Mouse (Mus musculus): ENCODE results near the gene Clic4. TPM values are rescaled to one million over a fixed set of nuclear protein-coding genes. Genes with fewer than 3 reads are reported as not detected.

The Clic4 gene
- polyA plus RNA-seq, 1 experiment from 2014 or later, result 146 TPM

DNA sequence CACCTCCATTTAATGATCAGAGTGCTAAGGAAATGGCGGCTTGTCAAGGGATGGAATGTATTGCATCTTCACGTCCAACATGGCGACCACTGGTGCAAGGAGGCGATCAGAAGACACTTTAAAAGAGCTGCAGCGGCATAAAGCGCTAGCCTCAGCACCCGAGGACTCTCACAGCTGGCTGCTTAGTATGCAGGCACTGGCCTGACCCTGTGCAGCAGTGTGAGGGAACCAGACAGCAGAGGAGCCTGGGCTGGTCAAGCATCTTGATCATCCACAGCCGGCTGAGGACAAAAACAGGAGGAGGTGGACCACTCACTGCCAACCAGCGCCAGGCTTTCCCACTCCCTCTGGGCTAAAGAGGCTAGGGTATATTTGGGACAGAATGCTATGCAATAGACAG, 48.8 kb downstream of the Clic4 start:
- peaks cover 62% of the 10 kb centered on the region for H3K36me3 ChIP-seq (ENCODE audit: poor library complexity, severe bottlenecking)
- H3K9me3 ChIP-seq (replicated peaks), result no peaks in the 10 kb centered on the region
- H3K4me1 ChIP-seq, result peaks cover 15% of the 10 kb centered on the region
- WGBS, result 82% methylated on average over 9 of the region's 9 CpGs
- no peak overlapping the region for H3K4me2 ChIP-seq
- ATAC-seq, result no peak
- no peak overlapping the region for H3K4me3 ChIP-seq
- no peak overlapping the region for H3K9ac ChIP-seq
- H3K27me3 ChIP-seq, result no peaks in the 10 kb centered on the region
- peak overlapping the region; percentile 7; the same call in 1 of the 2 replicates for H3K27ac ChIP-seq

DNA sequence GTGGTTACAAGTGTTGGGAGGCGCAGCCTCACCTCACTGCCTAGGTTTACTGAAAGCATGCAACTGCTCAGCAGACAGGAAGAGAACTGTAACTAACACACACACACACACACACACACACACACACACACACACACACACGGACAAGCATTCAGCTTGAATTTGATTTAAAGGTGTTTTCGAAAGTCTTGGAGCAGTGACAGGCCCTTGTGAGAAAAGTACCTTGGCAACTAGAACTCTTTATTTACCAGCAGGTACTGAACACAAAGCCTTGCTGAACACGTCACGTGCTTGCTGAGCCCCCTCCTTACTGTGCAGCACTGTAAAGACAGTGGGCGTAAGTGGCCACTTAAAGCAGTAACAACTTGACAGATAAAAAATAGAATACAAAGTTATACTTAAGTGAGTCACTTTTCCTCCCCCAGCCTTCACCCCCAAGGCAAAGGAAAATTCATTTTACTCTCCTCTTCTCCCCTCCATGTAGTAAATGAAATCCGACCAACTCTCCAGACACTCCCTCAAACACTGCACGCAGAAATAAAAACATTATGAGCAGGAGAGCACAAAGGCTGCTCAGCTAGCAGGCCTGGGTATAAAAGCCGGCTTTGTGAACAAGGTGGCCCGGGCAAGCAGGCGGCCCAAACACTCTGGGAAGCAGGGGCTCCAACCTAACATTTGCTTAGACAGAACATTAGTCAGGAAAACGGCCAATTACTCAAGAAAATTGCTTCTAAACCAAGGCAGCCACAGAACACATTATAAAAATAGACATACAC, 50.8 kb downstream of the Clic4 start:
- H3K9ac ChIP-seq, result no peak overlapping the region
- no peak overlapping the region for H3K27ac ChIP-seq
- WGBS, result 72% methylated on average over 12 of the region's 12 CpGs
- H3K27me3 ChIP-seq, result no peaks in the 10 kb centered on the region
- H3K36me3 ChIP-seq (ENCODE audit: poor library complexity, severe bottlenecking), result peaks cover 81% of the 10 kb centered on the region
- H3K9me3 ChIP-seq (replicated peaks), result no peaks in the 10 kb centered on the region
- ATAC-seq, result no peak
- H3K4me2 ChIP-seq, result no peak overlapping the region
- H3K4me3 ChIP-seq, result no peak overlapping the region
- H3K4me1 ChIP-seq, result peaks cover 15% of the 10 kb centered on the region

DNA sequence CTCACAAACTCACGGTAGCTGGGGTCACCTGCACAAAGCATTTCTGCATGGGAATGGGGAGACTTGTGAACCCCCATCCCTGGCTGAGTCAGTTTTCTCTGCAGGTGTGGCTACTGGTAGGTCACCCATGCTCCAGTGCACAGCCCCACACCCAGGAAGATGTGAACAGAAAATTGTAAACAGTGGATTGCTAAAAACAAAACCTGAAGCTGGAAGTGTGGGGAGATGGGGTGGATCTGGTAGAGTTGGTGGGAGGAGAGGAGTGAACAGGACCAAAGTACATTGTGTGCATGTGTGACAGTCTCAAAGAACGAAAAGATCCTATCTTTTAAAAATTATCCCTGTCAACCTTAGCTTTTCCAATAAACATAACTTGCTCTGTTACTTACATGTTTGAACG, 52.0 kb downstream of the Clic4 start:
- H3K36me3 ChIP-seq (ENCODE audit: poor library complexity, severe bottlenecking), result peaks cover 82% of the 10 kb centered on the region
- WGBS, result 86% methylated on average over 3 of the region's 3 CpGs
- H3K27ac ChIP-seq, result no peak overlapping the region
- ATAC-seq, result no peak
- no peaks in the 10 kb centered on the region for H3K9me3 ChIP-seq (replicated peaks)
- no peak overlapping the region for H3K4me3 ChIP-seq
- no peaks in the 10 kb centered on the region for H3K27me3 ChIP-seq
- no peak overlapping the region for H3K4me2 ChIP-seq
- H3K4me1 ChIP-seq, result peaks cover 15% of the 10 kb centered on the region
- H3K9ac ChIP-seq, result no peak overlapping the region

GRCm38 (mm10) chr4:135219652-135220051, 53.0 kb downstream of the Clic4 start:
- peaks cover 15% of the 10 kb centered on the region for H3K4me1 ChIP-seq
- H3K27ac ChIP-seq, result no peak overlapping the region
- 51% methylated on average over 4 of the region's 4 CpGs for WGBS
- no peak overlapping the region for H3K4me3 ChIP-seq
- no peaks in the 10 kb centered on the region for H3K27me3 ChIP-seq
- ATAC-seq, result no peak
- no peaks in the 10 kb centered on the region for H3K9me3 ChIP-seq (replicated peaks)
- H3K36me3 ChIP-seq (ENCODE audit: poor library complexity, severe bottlenecking), result peaks cover 83% of the 10 kb centered on the region
- no peak overlapping the region for H3K4me2 ChIP-seq
- H3K9ac ChIP-seq, result no peak overlapping the region

DNA sequence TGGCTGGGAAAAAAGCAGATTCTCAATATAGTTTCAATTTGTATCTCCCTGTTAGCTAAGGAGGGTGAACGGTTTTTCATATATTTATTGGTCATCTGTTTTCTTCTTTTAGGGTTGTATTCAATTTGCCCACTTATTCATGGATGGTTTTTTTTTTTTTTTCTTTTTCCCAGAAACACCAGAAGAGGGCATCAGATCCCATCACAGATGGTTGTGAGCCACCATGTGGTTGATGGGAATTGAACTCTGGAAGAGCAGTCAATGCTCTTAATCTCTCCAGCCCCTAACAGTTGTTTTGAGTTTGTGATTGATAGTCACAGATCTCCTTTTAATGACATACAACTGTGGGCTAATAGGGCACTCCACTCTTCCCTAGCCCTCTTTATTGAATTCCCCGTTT, 62.8 kb downstream of the Clic4 start:
- Histone ChIP-seq H3K9me3 (replicated peaks) (no peaks in the 10 kb centered on the region), H3K9ac (no peak overlapping the region), H3K27ac (no peak overlapping the region), H3K27me3 (peaks cover 16% of the 10 kb centered on the region), H3K36me3 (ENCODE audit: poor library complexity, severe bottlenecking) (peaks cover 30% of the 10 kb centered on the region), H3K4me2 (no peak overlapping the region), H3K4me1 (peaks cover 8% of the 10 kb centered on the region), H3K4me3 (no peak overlapping the region)
- 63% methylated on average over 2 of the region's 2 CpGs for WGBS
- ATAC-seq, result no peak

DNA sequence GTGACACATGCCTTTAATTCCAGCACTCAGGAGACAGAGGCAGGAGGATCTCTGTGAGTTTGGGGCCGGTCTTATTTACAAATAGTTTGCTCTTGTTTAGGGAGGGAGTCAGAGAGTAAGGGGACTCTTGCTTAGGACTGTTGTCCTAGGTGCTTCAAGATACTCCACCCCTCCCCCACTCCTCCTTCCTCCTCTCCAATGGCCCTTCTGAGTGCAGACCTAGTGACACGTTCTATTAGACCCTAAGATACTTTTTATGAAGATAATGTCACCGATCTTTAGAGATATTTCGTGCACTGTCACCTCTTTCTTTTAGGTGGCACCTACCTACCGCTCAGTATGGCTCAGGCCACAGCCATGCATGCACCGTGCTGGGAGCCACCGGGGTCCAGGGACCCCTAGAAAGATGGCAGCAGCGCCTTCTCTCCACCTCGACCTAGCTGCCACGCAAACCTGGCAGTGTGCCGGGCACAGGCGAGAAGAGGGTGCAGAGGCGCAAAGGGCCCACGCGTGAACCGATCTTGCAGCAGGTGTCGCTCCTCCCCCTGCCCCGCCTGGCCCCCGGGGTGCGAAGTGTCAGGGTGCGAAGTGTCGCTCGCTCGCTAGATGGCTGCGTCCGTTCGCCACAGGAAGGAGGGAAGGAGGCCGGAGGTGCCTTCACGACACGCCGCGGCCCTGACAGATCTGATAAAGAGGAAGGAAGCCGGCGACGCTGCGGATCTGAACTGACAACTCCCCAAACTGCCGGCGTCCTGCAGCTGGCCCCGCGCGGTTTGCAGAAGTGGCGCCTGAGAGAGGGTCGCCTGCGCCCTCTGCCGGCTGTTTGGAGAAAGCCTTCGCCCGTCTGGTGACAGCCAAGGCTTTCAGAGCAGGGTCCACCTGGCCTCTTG, 66.7 kb downstream of the Clic4 start:
- Histone ChIP-seq H3K4me3 (peak overlapping the region; percentile 39), H3K9me3 (replicated peaks) (no peaks in the 10 kb centered on the region), H3K27me3 (peaks cover 32% of the 10 kb centered on the region), H3K27ac (no peak overlapping the region), H3K9ac (peak overlapping the region; percentile 57), H3K4me2 (peak overlapping the region; percentile 81), H3K36me3 (ENCODE audit: poor library complexity, severe bottlenecking) (peaks cover 10% of the 10 kb centered on the region), H3K4me1 (peaks cover 13% of the 10 kb centered on the region)
- 2% methylated on average over 39 of the region's 47 CpGs for WGBS
- peak; percentile 66; the same call in 1 of the 2 replicates for ATAC-seq

GRCm38 (mm10) chr4:135205254-135205653, 67.4 kb downstream of the Clic4 start:
- peaks cover 32% of the 10 kb centered on the region for H3K27me3 ChIP-seq
- H3K4me3 ChIP-seq, result no peak overlapping the region
- no peak for ATAC-seq
- H3K9ac ChIP-seq, result no peak overlapping the region
- peaks cover 13% of the 10 kb centered on the region for H3K4me1 ChIP-seq
- H3K4me2 ChIP-seq, result no peak overlapping the region
- peaks cover 2% of the 10 kb centered on the region; the same call in 1 of the 2 replicates for H3K36me3 ChIP-seq (ENCODE audit: poor library complexity, severe bottlenecking)
- 7% methylated on average over 5 of the region's 5 CpGs for WGBS
- no peaks in the 10 kb centered on the region for H3K9me3 ChIP-seq (replicated peaks)
- H3K27ac ChIP-seq, result no peak overlapping the region

DNA sequence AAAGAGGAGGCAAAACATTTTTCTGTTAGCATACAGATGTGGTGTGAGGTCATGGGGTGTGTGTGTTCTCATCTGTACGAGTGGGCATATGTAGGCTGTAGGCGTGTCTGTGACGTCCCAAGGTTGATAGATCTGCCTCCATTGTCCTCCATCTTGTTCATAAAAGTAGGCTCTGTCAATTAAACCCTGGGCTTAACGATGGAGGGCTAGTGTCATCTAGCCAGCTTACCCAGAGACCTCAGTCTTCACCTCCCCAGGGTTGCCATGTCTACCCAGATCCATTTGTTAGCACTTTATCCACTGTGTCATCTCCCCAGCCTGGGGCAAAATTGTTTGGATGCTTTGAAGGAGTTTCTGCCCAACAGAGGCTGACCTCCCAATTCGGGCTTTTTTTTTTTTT, 67.9 kb downstream of the Clic4 start:
- WGBS, result 60% methylated on average over 5 of the region's 5 CpGs
- no peak overlapping the region for H3K4me2 ChIP-seq
- no peak for ATAC-seq
- H3K4me1 ChIP-seq, result peaks cover 13% of the 10 kb centered on the region
- no peak overlapping the region for H3K4me3 ChIP-seq
- no peaks in the 10 kb centered on the region for H3K9me3 ChIP-seq (replicated peaks)
- no peak overlapping the region for H3K9ac ChIP-seq
- peaks cover 32% of the 10 kb centered on the region for H3K27me3 ChIP-seq
- H3K27ac ChIP-seq, result no peak overlapping the region
- H3K36me3 ChIP-seq (ENCODE audit: poor library complexity, severe bottlenecking), result no peaks in the 10 kb centered on the region

- Histone ChIP-seq H3K27me3 (peaks cover 32% of the 10 kb centered on the region), H3K27ac (no peak overlapping the region), H3K4me1 (peaks cover 13% of the 10 kb centered on the region), H3K9me3 (replicated peaks) (no peaks in the 10 kb centered on the region), H3K4me2 (peak overlapping the region; percentile 49), H3K9ac (no peak overlapping the region), H3K36me3 (ENCODE audit: poor library complexity, severe bottlenecking) (no peaks in the 10 kb centered on the region), H3K4me3 (peak overlapping the region; percentile 22)
- ATAC-seq, result no peak
- 24% methylated on average over 17 of the region's 17 CpGs for WGBS
Measured at GRCm38 (mm10) chr4:135203806-135204560, 68.6 kb downstream of the Clic4 start.

DNA sequence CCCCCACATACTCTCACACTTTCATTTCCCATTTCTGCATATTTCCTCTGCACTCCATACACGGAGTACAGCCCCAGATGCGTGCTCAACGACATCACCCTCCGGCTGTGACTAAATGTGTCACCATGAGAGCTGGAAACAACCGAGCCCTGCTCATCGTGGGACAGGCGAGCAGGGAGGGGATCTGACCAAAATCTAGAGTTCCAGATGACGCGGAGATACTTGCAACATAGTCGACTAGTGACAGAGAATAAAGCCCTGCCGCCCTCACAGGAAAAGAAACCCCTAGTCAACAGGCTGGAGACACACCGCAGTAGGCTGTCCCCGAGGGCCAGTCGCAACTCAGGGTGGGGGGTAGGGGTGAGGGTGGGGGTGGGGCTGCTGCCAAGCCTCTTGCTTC, 69.3 kb downstream of the Clic4 start:
- no peak overlapping the region for H3K9ac ChIP-seq
- H3K4me2 ChIP-seq, result peak overlapping the region; percentile 49
- H3K27me3 ChIP-seq, result peaks cover 32% of the 10 kb centered on the region
- peaks cover 13% of the 10 kb centered on the region for H3K4me1 ChIP-seq
- H3K9me3 ChIP-seq (replicated peaks), result no peaks in the 10 kb centered on the region
- 13% methylated on average over 14 of the region's 14 CpGs for WGBS
- H3K36me3 ChIP-seq (ENCODE audit: poor library complexity, severe bottlenecking), result no peaks in the 10 kb centered on the region
- no peak overlapping the region for H3K27ac ChIP-seq
- ATAC-seq, result no peak
- H3K4me3 ChIP-seq, result peak overlapping the region; percentile 22

- Histone ChIP-seq H3K27ac (no peak overlapping the region), H3K4me2 (no peak overlapping the region), H3K9me3 (replicated peaks) (no peaks in the 10 kb centered on the region), H3K36me3 (ENCODE audit: poor library complexity, severe bottlenecking) (no peaks in the 10 kb centered on the region), H3K27me3 (peaks cover 29% of the 10 kb centered on the region), H3K9ac (no peak overlapping the region), H3K4me1 (peaks cover 13% of the 10 kb centered on the region), H3K4me3 (no peak overlapping the region)
- WGBS, result 80% methylated on average over 16 of the region's 16 CpGs
- no peak for ATAC-seq
Measured at GRCm38 (mm10) chr4:135201771-135202170, 70.8 kb downstream of the Clic4 start.

GRCm38 (mm10) chr4:135197857-135198256, 74.8 kb downstream of the Clic4 start:
- Histone ChIP-seq H3K27ac (no peak overlapping the region), H3K27me3 (no peaks in the 10 kb centered on the region; the same call in 1 of the 2 replicates), H3K9ac (no peak overlapping the region), H3K4me1 (no peaks in the 10 kb centered on the region), H3K4me2 (no peak overlapping the region), H3K9me3 (replicated peaks) (0 out of 2 replicates have a peak, but pooled peaks cover 5% of the 10 kb centered on the region), H3K4me3 (no peak overlapping the region), H3K36me3 (ENCODE audit: poor library complexity, severe bottlenecking) (no peaks in the 10 kb centered on the region)
- WGBS, result 86% methylated on average over 8 of the region's 8 CpGs
- ATAC-seq, result no peak
